Mouse (Mus musculus) spleen, adult 12 weeks (tissue): ENCODE measurements around the gene Fbxo34.
A peak's percentile ranks its signal among the peaks of the same experiment; 100 is the strongest.
"Not testable (repeated sequence)": the region's sequence is repeated elsewhere in the genome, so short reads cannot be mapped to it uniquely, and the experiment has no call there.

Experiments used
- DNase-seq: peaks from one replicate; pipeline ENCODE4 v3.0.0; 2022; ENCODE audit warnings: low spot score

Gene Fbxo34

GRCm38 (mm10) chr14:47450121-47450520 is at the start of gene Fbxo34:
Fbxo34 (plus strand) TSS chr14:47450421.
- DNase-seq: not testable (repeated sequence)

GRCm38 (mm10) chr14:47402735-47403134 is 47.5 kb upstream of the Fbxo34 start:
- no peak for DNase-seq

GRCm38 (mm10) chr14:47406000-47406399 is 44.2 kb upstream of the Fbxo34 start:
- DNase-seq: no peak

- no peak for DNase-seq
Measured at GRCm38 (mm10) chr14:47417346-47417745, 32.9 kb upstream of the Fbxo34 start.

GRCm38 (mm10) chr14:47417775-47418665 is 32.2 kb upstream of the Fbxo34 start, which contains the start of gene Dlgap5:
Dlgap5 (minus strand) TSS chr14:47418407.
- DNase-seq: peak; percentile 88

- DNase-seq: no peak
Measured at GRCm38 (mm10) chr14:47418666-47418991, 31.6 kb upstream of the Fbxo34 start.

GRCm38 (mm10) chr14:47419034-47419625 is 31.1 kb upstream of the Fbxo34 start:
- DNase-seq: no peak

GRCm38 (mm10) chr14:47419723-47420276 is 30.4 kb upstream of the Fbxo34 start:
- DNase-seq: no peak

GRCm38 (mm10) chr14:47421606-47422005 is 28.6 kb upstream of the Fbxo34 start:
- DNase-seq: no peak

- no peak for DNase-seq
Measured at GRCm38 (mm10) chr14:47422466-47422865, 27.8 kb upstream of the Fbxo34 start.

GRCm38 (mm10) chr14:47432987-47433386 is 17.2 kb upstream of the Fbxo34 start:
- DNase-seq: no peak

- no peak for DNase-seq
Measured at GRCm38 (mm10) chr14:47438947-47439346, 11.3 kb upstream of the Fbxo34 start.

- no peak for DNase-seq
Measured at GRCm38 (mm10) chr14:47444907-47445306, 5.3 kb upstream of the Fbxo34 start.

- DNase-seq: no peak
Measured at GRCm38 (mm10) chr14:47445331-47446095, 4.7 kb upstream of the Fbxo34 start.

GRCm38 (mm10) chr14:47459556-47459955 is 9.3 kb downstream of the Fbxo34 start:
- no peak for DNase-seq

GRCm38 (mm10) chr14:47461997-47462396 is 11.8 kb downstream of the Fbxo34 start:
- no peak for DNase-seq

GRCm38 (mm10) chr14:47462453-47462852 is 12.2 kb downstream of the Fbxo34 start:
- DNase-seq: no peak

- DNase-seq: no peak
Measured at GRCm38 (mm10) chr14:47462877-47463460, 12.7 kb downstream of the Fbxo34 start.

- DNase-seq: no peak
Measured at GRCm38 (mm10) chr14:47464426-47464825, 14.2 kb downstream of the Fbxo34 start.

- DNase-seq: no peak
Measured at GRCm38 (mm10) chr14:47465468-47466175, 15.4 kb downstream of the Fbxo34 start.

- peak; percentile 96 for DNase-seq
Measured at GRCm38 (mm10) chr14:47472359-47472742, 22.1 kb downstream of the Fbxo34 start.
